ENCODE assay signal across 23 mouse cellular contexts in genomic region chr16:32237930-32238680, GRCm38 (mm10). TPM values are rescaled to one million over a fixed set of nuclear protein-coding genes. Genes with fewer than 3 reads are reported as not detected.
DNase-seq lines count a peak whose midpoint lies in the region; ATAC-seq lines count a peak whose summit lies in the region.
"Had no signal": no experiment of that assay in that cellular context is flagged by ENCODE, and none has a peak within 500 bp of the region (broad histone marks: within the 10 kb centered on the region; RNA-seq: fewer than 3 reads in every experiment).

No protein-coding gene starts in this region.

- no peaks in the 10 kb centered on the region for H3K9me3 ChIP-seq in heart, embryonic 11.5 days (replicated peaks; ENCODE audit: control insufficient read depth, low read length)
- H3K9me3 ChIP-seq: embryonic facial prominence, embryonic 10.5 days had no signal

- no peak overlapping the region for H3K9ac ChIP-seq in heart, embryonic 11.5 days (ENCODE audit: low read depth, low read length)

- no peak; the same call in 1 of the 2 replicates for ATAC-seq in heart, embryonic 11.5 days (replicated peaks; ENCODE audit: insufficient number of reproducible peaks, low FRiP score, low TSS enrichment)
- ATAC-seq: inflammation-experienced regulatory T-cells, adult 6 months had no signal

- H3K36me3 ChIP-seq in heart, embryonic 11.5 days (ENCODE audit: control insufficient read depth, insufficient read depth, low read length) = peaks cover under 1% of the 10 kb centered on the region

- H3K27me3 ChIP-seq in heart, embryonic 11.5 days (ENCODE audit: control insufficient read depth, insufficient read depth, low read length) = no peaks in the 10 kb centered on the region
- H3K27me3 ChIP-seq: CH12.LX had no signal

- DNase-seq in adrenal gland, postnatal 10 days = peak; percentile 33
- no peak for DNase-seq in adrenal gland, postnatal 4 days (ENCODE audit: low spot score in 2 of 2)
- peak; percentile 15 to 17 for DNase-seq in lung, adult 18-20 months
- peak; percentile 31 to 76 for DNase-seq in lung, postnatal 4 days
- DNase-seq in right cerebral cortex, postnatal 25 days = no peak
- DNase-seq in layer of hippocampus, postnatal 10 days (ENCODE audit: low spot score in 2 of 2) = no peak
- DNase-seq in urinary bladder, postnatal 14 days (ENCODE audit: low spot score) = no peak
- DNase-seq: cerebellum, postnatal 14 days; kidney, adult 9 months; thymus, adult 2 months had no signal

- H3K4me2 ChIP-seq in heart, embryonic 11.5 days = peak overlapping the region; percentile 4; the same call in 1 of the 2 replicates
- H3K4me2 ChIP-seq: liver, embryonic 11.5 days had no signal

- peak overlapping the region; percentile 81 for H3K27ac ChIP-seq in heart, embryonic 11.5 days (ENCODE audit: low read depth, low read length)
- H3K27ac ChIP-seq: embryonic facial prominence, embryonic 10.5 days had no signal

- peaks cover 5% of the 10 kb centered on the region; the same call in 1 of the 2 replicates for H3K4me1 ChIP-seq in heart, embryonic 11.5 days (ENCODE audit: control insufficient read depth, insufficient read depth, low read length)
- H3K4me1 ChIP-seq: embryonic facial prominence, embryonic 10.5 days had no signal

- WGBS in heart, embryonic 11.5 days (ENCODE audit: insufficient replicate concordance) = 61% methylated on average over 19 of the region's 19 CpGs

- no peak overlapping the region for H3K4me3 ChIP-seq in heart, embryonic 11.5 days (ENCODE audit: low read depth, low read length)
- H3K4me3 ChIP-seq: embryonic facial prominence, embryonic 10.5 days had no signal

RNA-seq across cellular contexts. Expression of gene Fbxo45, which starts 8.9 kb away (rescaled TPM):
- total RNA-seq in adrenal gland, postnatal 10 days (2021) = 10 to 100 TPM; 18.2 to 20.0 TPM
- total RNA-seq in adrenal gland, postnatal 4 days (2021) = 10 to 100 TPM; 26.9 to 27.3 TPM
- polyA plus RNA-seq in heart, embryonic 11.5 days (2014; fragmentation: Nextera tagmentation; extraction: Ambion mirVana) = 11.2 and 12.4 TPM in 2 replicates
- total RNA-seq in layer of hippocampus, postnatal 10 days (2021) = 10 to 100 TPM; 40.0 to 40.2 TPM

RNA-seq across cellular contexts. Expression of gene Wdr53, which starts 8.9 kb away (rescaled TPM):
- 10 to 100 TPM; 12.3 to 13.9 TPM for total RNA-seq in adrenal gland, postnatal 10 days (2021)
- total RNA-seq in adrenal gland, postnatal 4 days (2021) = 10 to 100 TPM; 16.5 to 17.9 TPM
- 11.1 and 14.3 TPM in 2 replicates for polyA plus RNA-seq in heart, embryonic 11.5 days (2014; fragmentation: Nextera tagmentation; extraction: Ambion mirVana)
- total RNA-seq in layer of hippocampus, postnatal 10 days (2021) = 10 to 100 TPM; 11.9 to 14.3 TPM

RNA-seq across cellular contexts. Expression of gene Smco1, which starts 33.2 kb away (rescaled TPM):
- under 1 TPM; 0.18 to 0.97 TPM for total RNA-seq in adrenal gland, postnatal 10 days (2021)
- total RNA-seq in adrenal gland, postnatal 4 days (2021) = under 1 TPM; 0.20 to 0.23 TPM
- not detected in 2 replicates for polyA plus RNA-seq in heart, embryonic 11.5 days (2014; fragmentation: Nextera tagmentation; extraction: Ambion mirVana)
- under 1 TPM in 1 of 2 experiments, not detected in 1; 0.25 TPM for total RNA-seq in layer of hippocampus, postnatal 10 days (2021)
- total RNA-seq: CH12.LX; left cerebral cortex, postnatal 36 days; megakaryocyte, adult 5-6 weeks; midbrain, postnatal 0 days had no signal
- polyA plus RNA-seq: embryonic facial prominence, embryonic 10.5 days; hindbrain, embryonic 11.5 days; inflammation-experienced regulatory T-cells, adult 6 months; liver, embryonic 11.5 days; neural tube, embryonic 11.5 days; stomach, embryonic 14.5 days had no signal

RNA-seq across cellular contexts. Expression of gene Rnf168, which starts 39.2 kb away (rescaled TPM):
- 10 to 100 TPM; 20.6 to 21.3 TPM for total RNA-seq in adrenal gland, postnatal 10 days (2021)
- 10 to 100 TPM; 29.5 to 32.8 TPM for total RNA-seq in adrenal gland, postnatal 4 days (2021)
- polyA plus RNA-seq in heart, embryonic 11.5 days (2014; fragmentation: Nextera tagmentation; extraction: Ambion mirVana) = 17.3 and 18.7 TPM in 2 replicates
- total RNA-seq in layer of hippocampus, postnatal 10 days (2021) = 10 to 100 TPM; 27.2 to 27.5 TPM

RNA-seq across cellular contexts. Expression of gene Bex6, which starts 58.5 kb away (rescaled TPM):
- total RNA-seq in adrenal gland, postnatal 10 days (2021) = not detected
- total RNA-seq in adrenal gland, postnatal 4 days (2021) = not detected
- polyA plus RNA-seq in heart, embryonic 11.5 days (2014; fragmentation: Nextera tagmentation; extraction: Ambion mirVana) = 0.42 TPM in 1 of 2 replicates, not detected in the other
- not detected for total RNA-seq in layer of hippocampus, postnatal 10 days (2021)
- total RNA-seq: CH12.LX; gastrocnemius, adult 8-10 months; layer of hippocampus, postnatal 25 days; left cerebral cortex, postnatal 36 days; midbrain, postnatal 0 days had no signal
- polyA plus RNA-seq: embryonic facial prominence, embryonic 10.5 days; hindbrain, embryonic 11.5 days; midbrain, postnatal 0 days had no signal

Comparison
In these comparisons a context has a peak if more than half of its experiments do, and no peak if none do; other contexts are left out.
1. DNase-seq: peak in adrenal gland, postnatal 10 days (single experiment), lung, adult 18-20 months (2 of 2) and lung, postnatal 4 days (2 of 2); none in adrenal gland, postnatal 4 days (0 of 2), right cerebral cortex, postnatal 25 days (single experiment), layer of hippocampus, postnatal 10 days (0 of 2) and urinary bladder, postnatal 14 days (single experiment).